Mouse (Mus musculus): Measurements from ENCODE around the gene Adap2.

The Adap2 gene

DNA sequence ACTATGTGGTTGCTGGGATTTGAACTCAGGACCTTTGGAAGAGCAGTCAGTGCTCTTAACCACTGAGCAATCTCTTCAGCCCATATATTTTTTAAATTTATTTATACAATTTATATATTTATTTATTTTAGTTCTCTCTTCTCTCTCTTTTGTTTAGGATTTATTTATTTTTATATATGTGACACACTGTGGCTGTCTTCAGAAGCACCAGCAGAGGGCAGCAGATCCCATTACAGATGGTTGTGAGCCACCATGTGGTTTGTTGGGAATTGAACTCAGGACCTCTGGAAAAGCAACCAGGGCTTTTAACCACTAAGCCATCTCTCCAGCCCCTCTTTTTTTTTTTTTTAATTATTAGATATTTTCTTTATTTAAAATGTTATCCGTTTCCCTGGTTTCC is 46.4 kb downstream of the Adap2 start:
- DNase-seq, result no peak

DNA sequence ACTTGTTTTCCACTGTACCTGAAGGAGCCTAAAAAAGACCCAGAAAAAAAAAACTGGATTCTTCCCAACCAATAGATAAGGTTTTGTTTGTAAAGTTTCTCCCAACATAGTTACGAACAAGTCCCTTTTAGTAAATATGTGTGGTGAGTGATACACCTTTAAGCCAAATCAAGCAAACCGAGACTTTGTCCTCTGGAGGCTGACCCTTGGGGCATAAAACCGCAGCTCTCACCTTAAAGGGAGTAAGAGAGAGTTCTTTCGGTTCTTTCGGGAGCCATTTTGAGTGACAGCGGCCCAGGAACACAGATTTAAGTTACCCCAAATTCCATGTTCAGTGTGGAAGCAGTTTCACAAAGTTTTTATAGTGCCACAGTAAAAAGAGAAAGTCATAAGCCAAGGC is 48.4 kb downstream of the Adap2 start:
- no peak for DNase-seq

DNA sequence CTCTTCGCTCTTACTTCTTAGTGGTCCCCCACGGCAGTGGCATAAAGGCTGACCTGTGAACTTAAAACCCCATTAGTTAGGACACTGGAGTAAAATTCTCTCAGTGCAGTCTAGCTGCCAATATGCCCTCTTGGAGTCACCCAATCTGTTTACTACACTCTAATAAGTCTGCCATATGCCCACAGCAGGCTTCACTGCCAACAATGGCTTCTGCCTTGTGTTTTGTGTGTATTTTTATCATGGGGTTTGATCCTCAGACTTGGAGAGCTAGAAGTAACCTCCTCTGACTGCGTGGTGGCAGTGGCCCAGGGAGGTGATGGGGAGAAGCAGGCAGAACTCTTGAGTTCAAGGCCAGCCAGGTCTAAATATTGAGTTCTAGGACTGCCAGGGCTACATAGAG is 50.1 kb downstream of the Adap2 start:
- no peak for DNase-seq

DNA sequence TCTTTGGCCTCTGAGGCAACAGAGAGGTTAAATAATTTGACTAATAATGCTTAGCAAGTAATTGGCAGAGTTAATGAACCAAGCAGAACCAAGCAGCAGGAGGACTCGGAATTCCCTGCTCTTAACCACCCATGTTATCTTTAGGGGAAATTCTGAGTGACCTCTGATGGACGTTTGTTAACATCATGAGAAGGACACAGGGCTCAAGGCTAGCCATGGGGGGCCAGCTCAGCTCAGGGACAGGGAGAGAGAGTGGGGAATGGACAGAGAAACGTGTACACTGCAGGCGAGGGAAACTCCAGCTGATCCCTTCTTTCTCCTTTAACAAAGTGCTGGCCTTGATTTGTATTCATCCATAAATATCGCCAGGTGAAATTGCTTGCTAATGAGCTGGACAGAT is 51.0 kb downstream of the Adap2 start:
- DNase-seq, result no peak

DNA sequence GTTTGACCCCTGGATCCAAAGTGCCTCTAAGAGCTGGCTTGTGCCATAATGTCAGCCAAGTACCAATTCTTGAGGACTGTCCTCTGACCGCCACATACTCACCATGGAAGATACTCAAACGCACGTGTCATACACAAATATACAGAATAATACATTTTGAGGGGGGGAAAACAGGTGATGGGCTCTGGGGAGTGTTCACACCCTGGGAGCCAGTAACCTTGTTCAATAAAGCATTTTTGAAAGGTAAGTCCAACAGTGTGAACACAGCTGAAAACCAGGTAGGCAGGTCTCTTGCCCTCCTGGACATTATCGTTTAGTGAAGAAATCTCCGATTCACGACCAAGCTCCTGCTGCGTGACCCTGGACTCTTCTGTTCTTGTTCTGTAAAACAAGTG is 54.6 kb downstream of the Adap2 start:
- no peak for DNase-seq

DNA sequence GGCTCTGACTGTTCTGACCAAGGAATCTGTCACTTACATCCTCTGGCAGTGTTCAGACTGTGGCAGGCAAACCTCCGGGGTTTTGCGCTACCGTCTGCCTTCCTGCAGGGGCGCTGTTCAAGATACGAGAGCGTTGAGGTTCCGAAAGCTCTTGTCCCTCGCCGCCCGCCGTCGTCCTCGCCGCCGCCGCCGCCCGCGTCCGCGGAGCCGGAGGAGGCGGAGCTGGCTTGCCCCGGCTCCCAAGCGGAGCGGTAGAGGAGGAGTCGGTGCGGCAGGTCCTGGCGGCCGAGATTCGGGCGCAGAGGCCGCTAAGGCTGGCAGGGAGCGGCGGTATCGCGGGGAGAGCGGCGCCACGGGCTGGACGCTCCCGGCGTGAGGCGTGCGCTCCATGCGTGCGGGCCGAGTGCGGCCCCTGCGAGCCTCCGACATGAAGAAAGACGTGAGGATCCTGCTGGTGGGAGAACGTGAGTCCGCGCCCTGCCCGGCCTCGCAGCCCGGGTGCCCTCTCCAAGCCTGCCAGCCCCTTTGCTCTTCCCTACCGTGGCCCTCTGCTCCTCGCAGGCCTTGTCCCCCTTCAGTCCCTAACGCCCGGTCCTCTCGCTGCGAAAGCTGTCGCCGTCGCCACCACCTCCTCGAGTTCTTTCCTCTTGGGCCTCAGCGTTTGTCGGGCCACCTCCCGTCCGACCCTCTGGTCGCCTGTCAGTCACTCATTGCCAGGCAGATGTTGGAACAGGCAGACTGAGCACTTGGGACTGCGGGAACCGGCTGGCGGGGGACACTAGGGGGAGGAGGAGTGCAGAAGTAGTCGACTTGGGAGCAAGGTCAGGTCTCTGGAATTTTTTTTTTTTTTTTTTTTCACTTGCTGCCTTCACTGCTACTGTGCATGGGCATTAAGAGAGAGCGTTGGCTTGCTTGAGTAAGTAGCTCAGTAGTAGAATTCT is 55.2 kb downstream of the Adap2 start, which contains the start of gene Rhot1:
TSS of gene Rhot1 (plus strand) at position 160 of the 941 bp plus-strand sequence.
- peak; percentile 91 for DNase-seq

DNA sequence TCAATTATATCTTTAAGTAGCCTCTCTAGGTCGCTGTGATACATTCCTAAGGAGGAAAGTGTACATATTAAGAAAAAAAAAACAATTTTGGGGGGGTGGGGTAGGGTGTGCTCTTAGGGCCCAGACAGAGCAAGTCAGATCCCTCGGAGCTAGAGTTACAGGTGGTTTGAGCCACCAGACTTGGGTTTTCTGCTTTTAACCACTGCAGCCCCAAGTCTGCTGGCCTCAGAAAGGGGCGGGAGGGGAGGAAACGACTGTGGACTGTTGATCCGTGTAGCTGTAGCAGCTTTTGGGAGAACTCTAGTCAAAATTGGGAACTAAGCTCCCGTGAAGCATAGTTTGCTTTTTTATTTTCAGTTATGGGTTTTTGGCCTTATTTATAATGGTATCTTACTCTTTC is 56.4 kb downstream of the Adap2 start:
- DNase-seq, result no peak

DNA sequence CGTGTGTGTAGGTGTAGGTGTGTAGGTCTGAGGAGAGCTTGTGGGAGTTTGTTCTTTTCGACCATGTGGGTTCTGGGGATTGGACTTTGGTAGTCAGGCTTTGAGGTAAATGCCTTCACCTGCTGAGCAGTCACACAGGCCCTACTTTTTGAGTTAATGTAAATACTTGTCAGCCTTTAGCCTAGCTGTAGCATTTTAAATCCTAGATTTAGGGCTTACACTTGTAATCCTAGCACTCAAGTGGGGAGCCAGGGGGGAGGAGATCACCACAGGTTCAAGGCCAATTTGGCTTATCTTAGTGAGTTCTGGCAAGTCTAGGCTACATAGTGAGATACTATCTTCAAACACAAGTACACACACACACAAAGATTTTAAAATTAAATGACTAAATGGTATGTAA is 58.4 kb downstream of the Adap2 start:
- DNase-seq, result no peak

DNA sequence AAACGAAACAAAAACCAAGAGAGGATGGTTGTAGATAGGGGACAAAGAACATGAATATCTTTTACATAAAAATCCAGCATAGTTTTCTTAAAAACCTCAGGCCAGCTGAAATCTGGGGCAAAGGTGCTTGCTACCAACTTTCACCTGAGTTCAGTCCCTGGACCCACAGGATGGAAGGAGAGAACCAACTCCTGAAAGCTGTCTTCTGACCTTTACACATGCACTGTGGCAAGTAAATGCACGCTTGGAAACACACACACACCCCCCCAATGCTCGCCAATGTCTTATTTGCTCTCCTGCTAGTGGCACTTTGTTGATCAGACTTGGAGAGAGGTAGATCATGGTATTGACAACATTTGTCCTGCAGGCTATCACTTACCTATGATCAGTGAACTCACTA is 61.4 kb downstream of the Adap2 start:
- no peak for DNase-seq

DNA sequence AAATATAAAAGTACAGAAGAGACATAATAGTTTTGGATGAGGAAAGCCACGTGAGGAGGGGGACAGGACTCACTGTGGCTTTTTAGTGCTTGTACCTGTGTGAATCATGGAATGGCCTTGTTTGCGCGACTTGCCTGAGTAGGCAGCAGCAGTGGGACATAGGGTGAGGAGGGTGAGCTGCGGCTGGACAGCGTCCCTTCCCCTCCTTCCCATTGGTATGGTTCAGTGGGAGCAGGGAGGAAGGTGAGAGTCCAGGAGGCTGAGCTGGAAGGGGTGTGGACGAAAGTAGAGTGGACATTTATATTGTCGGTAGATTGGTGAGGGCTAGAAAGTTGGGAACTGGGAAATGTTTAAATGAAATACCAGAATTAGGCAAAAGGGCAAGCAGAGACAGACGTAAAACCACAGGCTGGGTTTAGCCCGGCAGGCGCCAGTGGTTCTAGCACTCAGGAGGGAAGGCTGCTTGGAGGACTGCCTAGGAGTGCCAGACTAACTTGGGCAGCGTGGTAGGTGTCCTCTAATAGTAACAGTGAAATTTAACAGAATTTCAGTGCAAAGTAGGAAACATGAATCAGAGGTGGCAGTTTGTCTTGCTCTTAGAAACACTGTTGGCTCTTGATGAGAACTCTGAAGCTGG is 64.9 kb downstream of the Adap2 start:
- DNase-seq, result no peak

Measured in thymus, adult 18-20 months (tissue).